In genomic region chr19:47888037-47888436, GRCm38 (mm10) we compare ENCODE assay signal across 1 mouse cellular context.
TF ChIP-seq lines count a peak whose summit lies in the region.

No protein-coding gene starts in this region.

TF ChIP-seq in myocyte, 11 proteins besides CTCF, POLR2A, EP300 and RAD21 (continued from another document):
- no peak for TF ChIP-seq TCF3 (IDR thresholded peaks at IDR 0.05; ENCODE audit: insufficient read length, low read depth)
- TF ChIP-seq MAX (IDR thresholded peaks at IDR 0.05; ENCODE audit: low read depth), result no peak
